Mouse (Mus musculus) cerebellum, adult 2 months (tissue): ENCODE results near the gene Arhgap17.

Experiments
- CTCF ChIP-seq: fragments of 200-500 bp; IDR thresholded peaks from 2 replicates; pipeline ENCODE4 v1.5.1; 2011; ENCODE audit warnings: low read depth, mild to moderate bottlenecking, control low read depth, low read length, moderate library complexity, borderline replicate concordance; ENCODE audit not compliant: insufficient read depth
- POLR2A ChIP-seq: fragments of 200-500 bp; IDR thresholded peaks from 2 replicates; pipeline ENCODE4 v1.6.1; 2011; ENCODE audit warnings: low read length, control low read depth, borderline replicate concordance; ENCODE audit not compliant: insufficient read depth

- no peak for TF ChIP-seq CTCF
- no peak for TF ChIP-seq POLR2A
Measured at GRCm38 (mm10) chr7:123368778-123369746, 653 bp downstream of the Arhgap17 start.
